Mouse (Mus musculus) midbrain, embryonic 12.5 days (tissue): ENCODE data around the gene Tmem97. TPM values are rescaled to one million over a fixed set of nuclear protein-coding genes. Genes with fewer than 3 reads are reported as not detected.

Experiments
- ATAC-seq: fragments of 200-750 bp; cut with Nextera tagmentation; 2 replicates; pipeline ENCODE4 v1.8.0; 2017; ENCODE audit warnings: low read depth, moderate TSS enrichment, moderate library complexity; ENCODE audit not compliant: low FRiP score
- H3K27ac ChIP-seq: fragments of 300-500 bp; sonication (generic); replicated peaks from 2 replicates; pipeline ENCODE4 v1.5.1; 2016; ENCODE audit warnings: mild to moderate bottlenecking
- H3K27me3 ChIP-seq: fragments of 300-500 bp; sonication (generic); 2 replicates; pipeline ENCODE4 v1.6.1; 2016; ENCODE audit warnings: mild to moderate bottlenecking
- H3K36me3 ChIP-seq: fragments of 300-500 bp; sonication (generic); 2 replicates; pipeline ENCODE4 v1.6.1; 2016
- H3K4me1 ChIP-seq: fragments of 300-500 bp; sonication (generic); 2 replicates; pipeline ENCODE4 v1.6.1; 2016
- H3K4me2 ChIP-seq: fragments of 300-500 bp; sonication (generic); replicated peaks from 2 replicates; pipeline ENCODE4 v1.6.1; 2016; ENCODE audit warnings: mild to moderate bottlenecking, moderate library complexity
- H3K4me3 ChIP-seq: fragments of 300-500 bp; sonication (generic); 2 replicates; pipeline ENCODE4 v1.5.1; 2016; ENCODE audit warnings: mild to moderate bottlenecking
- H3K9ac ChIP-seq: fragments of 300-500 bp; sonication (generic); replicated peaks from 2 replicates; pipeline ENCODE4 v1.6.1; 2016; ENCODE audit warnings: mild to moderate bottlenecking, moderate library complexity
- H3K9me3 ChIP-seq: fragments of 300-500 bp; sonication (generic); 2 replicates; pipeline ENCODE4 v1.6.1; 2016; ENCODE audit warnings: mild to moderate bottlenecking
- WGBS: fragments of 180-500 bp; shearing (Covaris S2); methylation state at CpG from one replicate; pipeline ENCODE4 v1.1.7; 2016; 5-methylcytosine and 5-hydroxymethylcytosine counted together
- polyA plus RNA-seq: library from polyadenylated mRNA; unstranded; fragments of >200 nt; fragmentation: Nextera tagmentation; extraction: Ambion mirVana; gene quantifications from 2 replicates; pipeline ENCODE4 v1.2.1, GENCODE M21; 2016

Gene Tmem97
- polyA plus RNA-seq, 1 experiment from 2014 or later, result 51.7 TPM

- Histone ChIP-seq H3K4me2 (no peak overlapping the region), H3K9me3 (no peaks in the 10 kb centered on the region), H3K27ac (no peak overlapping the region), H3K9ac (no peak overlapping the region), H3K4me3 (no peak overlapping the region), H3K4me1 (no peaks in the 10 kb centered on the region), H3K27me3 (no peaks in the 10 kb centered on the region), H3K36me3 (peaks cover 71% of the 10 kb centered on the region)
- 93% methylated on average over 6 of the region's 6 CpGs for WGBS
- ATAC-seq, result no peak
These were observed 21.3 kb upstream of the Tmem97 start for GRCm38 (mm10) chr11:78571854-78572253.

GRCm38 (mm10) chr11:78571441-78571840 lies 20.9 kb upstream of the Tmem97 start:
- no peak overlapping the region for H3K9ac ChIP-seq
- 94% methylated on average over 8 of the region's 8 CpGs for WGBS

DNA sequence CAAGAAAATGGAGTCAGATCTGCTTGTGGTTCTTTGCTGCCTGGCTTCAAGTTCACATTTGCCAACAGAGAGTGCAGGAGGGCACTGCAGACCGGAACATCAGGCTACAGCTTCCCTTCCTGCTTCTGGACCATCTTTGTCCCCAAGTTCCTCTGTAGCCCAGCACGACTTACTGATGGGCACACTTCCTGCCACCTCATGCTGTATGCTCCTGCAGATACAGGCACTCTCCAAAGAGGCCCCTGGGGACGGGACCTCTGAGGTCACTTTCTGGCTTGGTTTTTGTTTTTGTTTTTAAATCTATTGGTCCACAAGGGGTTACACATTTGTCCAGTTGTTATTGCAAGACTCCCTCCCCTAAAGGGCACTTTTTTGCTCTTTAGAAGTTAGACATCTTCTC lies 19.2 kb upstream of the Tmem97 start:
- Histone ChIP-seq H3K27me3 (no peaks in the 10 kb centered on the region), H3K9me3 (no peaks in the 10 kb centered on the region), H3K27ac (no peak overlapping the region), H3K9ac (no peak overlapping the region), H3K4me1 (no peaks in the 10 kb centered on the region), H3K4me3 (no peak overlapping the region), H3K4me2 (no peak overlapping the region), H3K36me3 (peaks cover 65% of the 10 kb centered on the region)
- WGBS, result 73% methylated on average over 3 of the region's 3 CpGs
- ATAC-seq, result no peak

More at GRCm38 (mm10) chr11:78571441-78571840, 20.9 kb upstream of the Tmem97 start:
- no peak for ATAC-seq
- Histone ChIP-seq H3K4me1 (no peaks in the 10 kb centered on the region), H3K27ac (no peak overlapping the region), H3K4me2 (no peak overlapping the region), H3K4me3 (no peak overlapping the region), H3K27me3 (no peaks in the 10 kb centered on the region), H3K36me3 (peaks cover 71% of the 10 kb centered on the region), H3K9me3 (no peaks in the 10 kb centered on the region)

DNA sequence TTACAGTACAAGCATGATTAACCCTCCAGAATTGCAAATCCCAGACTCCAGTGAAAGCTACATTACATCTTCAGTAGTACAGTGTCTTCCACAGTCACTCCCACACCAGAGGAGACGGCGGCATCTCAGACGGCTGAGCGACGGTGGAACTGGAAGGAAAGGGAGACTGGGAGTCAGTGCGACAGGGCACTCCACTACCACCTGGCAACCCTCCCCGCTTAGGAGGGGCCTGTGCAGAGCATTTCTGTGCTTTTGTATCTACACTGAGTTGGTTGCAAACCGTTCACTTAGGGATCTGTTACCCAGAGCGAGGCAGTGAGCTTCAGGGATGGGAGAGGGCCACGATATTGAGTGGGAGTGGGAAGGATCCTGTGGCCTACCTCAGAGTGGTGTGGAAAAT lies 18.2 kb upstream of the Tmem97 start:
- H3K4me3 ChIP-seq, result no peak overlapping the region
- H3K36me3 ChIP-seq, result peaks cover 58% of the 10 kb centered on the region
- no peaks in the 10 kb centered on the region for H3K4me1 ChIP-seq
- H3K27ac ChIP-seq, result no peak overlapping the region
- no peaks in the 10 kb centered on the region for H3K27me3 ChIP-seq
- H3K9ac ChIP-seq, result no peak overlapping the region
- 87% methylated on average over 10 of the region's 10 CpGs for WGBS
- no peaks in the 10 kb centered on the region for H3K9me3 ChIP-seq
- no peak overlapping the region for H3K4me2 ChIP-seq
- no peak for ATAC-seq

DNA sequence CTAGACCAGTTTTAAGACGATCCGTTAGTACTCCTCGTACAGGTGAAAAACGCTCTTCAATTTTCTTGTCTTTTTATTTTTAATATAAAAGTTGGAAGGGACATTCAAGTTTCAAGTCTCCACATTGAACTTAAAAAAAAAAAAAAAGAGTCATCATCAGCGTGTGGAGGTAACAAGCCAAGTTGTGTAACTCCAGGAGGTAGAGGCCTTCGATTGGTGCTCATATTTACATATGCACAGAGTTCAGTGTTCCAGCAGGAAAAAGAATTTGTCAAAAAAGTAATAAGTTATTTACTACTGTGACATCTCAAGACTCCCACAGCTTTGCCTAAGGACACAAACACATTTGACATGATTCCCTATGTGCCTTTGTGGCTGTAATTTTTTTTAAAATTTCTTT lies 17.0 kb upstream of the Tmem97 start:
- 92% methylated on average over 6 of the region's 6 CpGs for WGBS
- no peak overlapping the region for H3K27ac ChIP-seq
- H3K4me3 ChIP-seq, result no peak overlapping the region
- H3K9me3 ChIP-seq, result no peaks in the 10 kb centered on the region
- peaks cover 49% of the 10 kb centered on the region for H3K36me3 ChIP-seq
- H3K9ac ChIP-seq, result no peak overlapping the region
- no peaks in the 10 kb centered on the region for H3K27me3 ChIP-seq
- H3K4me2 ChIP-seq, result no peak overlapping the region
- H3K4me1 ChIP-seq, result no peaks in the 10 kb centered on the region
- ATAC-seq, result no peak

GRCm38 (mm10) chr11:78566775-78567174 lies 16.2 kb upstream of the Tmem97 start:
- Histone ChIP-seq H3K27me3 (no peaks in the 10 kb centered on the region), H3K36me3 (peaks cover 41% of the 10 kb centered on the region), H3K27ac (no peak overlapping the region), H3K4me1 (no peaks in the 10 kb centered on the region), H3K4me2 (no peak overlapping the region), H3K9me3 (no peaks in the 10 kb centered on the region), H3K9ac (no peak overlapping the region), H3K4me3 (no peak overlapping the region)
- 79% methylated on average over 6 of the region's 6 CpGs for WGBS
- ATAC-seq, result no peak

GRCm38 (mm10) chr11:78560447-78560846 lies 9.9 kb upstream of the Tmem97 start:
- no peaks in the 10 kb centered on the region for H3K4me1 ChIP-seq
- H3K27ac ChIP-seq, result no peak overlapping the region
- H3K36me3 ChIP-seq, result peaks cover 2% of the 10 kb centered on the region; the same call in 1 of the 2 replicates
- no peak overlapping the region for H3K4me3 ChIP-seq
- H3K27me3 ChIP-seq, result no peaks in the 10 kb centered on the region
- H3K9me3 ChIP-seq, result no peaks in the 10 kb centered on the region
- no peak for ATAC-seq
- no peak overlapping the region for H3K4me2 ChIP-seq
- H3K9ac ChIP-seq, result no peak overlapping the region
- 25% methylated on average over 4 of the region's 4 CpGs for WGBS

- no peak overlapping the region for H3K4me3 ChIP-seq
- no peaks in the 10 kb centered on the region for H3K4me1 ChIP-seq
- no peaks in the 10 kb centered on the region for H3K36me3 ChIP-seq
- no peak overlapping the region for H3K9ac ChIP-seq
- no peaks in the 10 kb centered on the region for H3K27me3 ChIP-seq
- H3K9me3 ChIP-seq, result no peaks in the 10 kb centered on the region
- 60% methylated on average over 8 of the region's 8 CpGs for WGBS
- no peak for ATAC-seq
- no peak overlapping the region for H3K4me2 ChIP-seq
- H3K27ac ChIP-seq, result 0 out of 2 replicates have a peak overlapping the region, but pooled peaks have one; percentile 0
These were observed 6.7 kb upstream of the Tmem97 start for GRCm38 (mm10) chr11:78557241-78557640.

GRCm38 (mm10) chr11:78556070-78556469 lies 5.5 kb upstream of the Tmem97 start:
- ATAC-seq, result no peak
- Histone ChIP-seq H3K9ac (no peak overlapping the region), H3K27me3 (no peaks in the 10 kb centered on the region), H3K4me1 (no peaks in the 10 kb centered on the region), H3K4me2 (no peak overlapping the region), H3K27ac (no peak overlapping the region), H3K9me3 (no peaks in the 10 kb centered on the region), H3K4me3 (no peak overlapping the region), H3K36me3 (no peaks in the 10 kb centered on the region)
- WGBS, result 87% methylated on average over 4 of the region's 4 CpGs

- Histone ChIP-seq H3K4me1 (no peaks in the 10 kb centered on the region), H3K4me2 (no peak overlapping the region), H3K27ac (no peak overlapping the region), H3K36me3 (no peaks in the 10 kb centered on the region), H3K4me3 (no peak overlapping the region), H3K27me3 (no peaks in the 10 kb centered on the region), H3K9ac (no peak overlapping the region), H3K9me3 (no peaks in the 10 kb centered on the region)
- WGBS, result 87% methylated on average over 3 of the region's 3 CpGs
- ATAC-seq, result no peak
These were observed 5.0 kb upstream of the Tmem97 start for GRCm38 (mm10) chr11:78555623-78556022.

DNA sequence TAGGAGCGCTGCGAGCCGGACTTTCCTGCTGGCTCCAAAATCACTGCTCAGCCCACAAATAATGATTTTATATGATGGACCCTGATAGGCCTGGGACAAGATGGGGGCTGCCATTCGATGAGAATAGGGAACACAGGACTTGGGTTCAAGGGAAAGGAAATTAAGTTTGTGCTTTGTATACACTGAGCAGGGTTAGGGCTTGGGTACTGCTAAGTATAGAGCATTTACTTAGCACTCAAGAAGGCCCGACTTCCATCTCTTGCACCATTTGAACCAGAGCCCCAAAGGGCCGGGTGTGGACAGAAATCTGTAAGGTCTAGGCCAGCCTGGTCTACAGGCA lies 452 bp upstream of the Tmem97 start:
- Histone ChIP-seq H3K4me3 (peak overlapping the region; percentile 62), H3K9ac (peak overlapping the region; percentile 65), H3K27me3 (no peaks in the 10 kb centered on the region), H3K36me3 (no peaks in the 10 kb centered on the region), H3K4me2 (peak overlapping the region; percentile 75), H3K9me3 (no peaks in the 10 kb centered on the region), H3K27ac (peak overlapping the region; percentile 83), H3K4me1 (peaks cover 20% of the 10 kb centered on the region)
- WGBS, result 34% methylated on average over 6 of the region's 6 CpGs
- ATAC-seq, result peak; percentile 52; the same call in 1 of the 2 replicates

DNA sequence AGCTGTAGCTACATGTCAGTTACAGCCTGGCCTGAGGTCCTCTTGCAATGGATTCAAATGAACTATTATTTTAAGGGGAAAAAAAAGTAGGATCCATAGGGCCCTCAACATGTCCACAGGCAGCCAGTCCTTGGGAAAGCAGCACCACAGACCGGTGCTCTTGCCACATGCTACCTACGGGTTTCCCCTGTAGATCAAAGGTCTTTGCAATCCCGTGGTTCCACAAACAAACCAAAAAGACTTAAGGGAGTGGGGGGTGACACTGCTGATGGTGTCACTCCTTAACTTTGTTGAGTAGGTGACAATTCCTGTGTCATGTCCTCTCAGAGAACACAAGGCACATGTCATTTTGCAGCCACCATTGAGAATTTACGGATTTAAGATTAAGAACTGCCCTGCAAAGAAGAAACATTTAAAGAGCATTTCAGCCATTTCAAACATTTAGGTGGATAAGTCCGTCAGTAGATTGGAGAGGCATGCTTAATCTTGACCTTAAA lies 1.0 kb downstream of the Tmem97 start:
- peak overlapping the region; percentile 75 for H3K4me2 ChIP-seq
- H3K4me3 ChIP-seq, result peak overlapping the region; percentile 62
- H3K27ac ChIP-seq, result no peak overlapping the region
- no peaks in the 10 kb centered on the region for H3K9me3 ChIP-seq
- no peak for ATAC-seq
- peaks cover 20% of the 10 kb centered on the region for H3K4me1 ChIP-seq
- H3K36me3 ChIP-seq, result 0 out of 2 replicates have a peak, but pooled peaks cover 11% of the 10 kb centered on the region
- no peaks in the 10 kb centered on the region for H3K27me3 ChIP-seq
- 14% methylated on average over 5 of the region's 5 CpGs for WGBS
- peak overlapping the region; percentile 69 for H3K9ac ChIP-seq
